Mouse (Mus musculus): ENCODE data around the gene Spaca6. TPM values are rescaled to one million over a fixed set of nuclear protein-coding genes. Genes with fewer than 3 reads are reported as not detected.

Spaca6 gene
- total and polyA plus RNA-seq, 2 experiments: 2.9 to 6.5 TPM

DNA sequence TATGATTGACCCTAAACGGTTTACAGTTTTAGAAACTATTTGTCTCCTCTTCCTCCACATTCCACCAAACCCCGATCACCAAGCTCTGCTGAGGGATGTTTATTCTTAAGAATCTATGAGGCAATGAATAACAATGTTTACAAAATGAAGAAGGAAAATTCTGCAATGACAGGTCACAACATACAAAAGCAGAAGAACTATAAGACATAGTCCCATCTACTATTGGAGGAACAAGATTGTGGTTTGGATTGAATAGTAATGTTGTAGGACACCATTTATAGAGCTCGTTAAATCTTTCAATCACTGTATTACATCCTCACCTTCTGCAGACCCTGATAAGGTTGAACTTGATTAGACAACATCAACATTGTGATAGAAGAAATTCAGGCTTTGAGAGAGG lies 55.7 kb downstream of the Spaca6 start:
- WGBS: 73% methylated on average over 3 of the region's 3 CpGs
- Histone ChIP-seq H3K27ac (replicated peaks; ENCODE audit: insufficient read depth, low read depth, low read length) (no peak overlapping the region), H3K27me3 (ENCODE audit: control insufficient read depth, insufficient read depth, low read length) (no peaks in the 10 kb centered on the region), H3K36me3 (ENCODE audit: control insufficient read depth, insufficient read depth, low read length) (no peaks in the 10 kb centered on the region), H3K4me1 (ENCODE audit: control insufficient read depth, insufficient read depth, low read length) (no peaks in the 10 kb centered on the region), H3K9ac (ENCODE audit: low read depth, low read length) (no peak overlapping the region), H3K4me3 (ENCODE audit: insufficient read depth, low read depth, low read length) (peak overlapping the region; percentile 33; the same call in 1 of the 2 replicates), H3K79me2 (ENCODE audit: control insufficient read depth, insufficient read depth, low read length) (no peaks in the 10 kb centered on the region)
- TF ChIP-seq CTCF (IDR thresholded peaks at IDR 0.05; ENCODE audit: low read depth, low read length) (no peak), POLR2A (IDR thresholded peaks at IDR 0.05; ENCODE audit: extremely low read depth, insufficient read depth, low read length) (no peak)
- no peak for DNase-seq (ENCODE audit: extremely low read depth, low read depth, low spot score)

DNA sequence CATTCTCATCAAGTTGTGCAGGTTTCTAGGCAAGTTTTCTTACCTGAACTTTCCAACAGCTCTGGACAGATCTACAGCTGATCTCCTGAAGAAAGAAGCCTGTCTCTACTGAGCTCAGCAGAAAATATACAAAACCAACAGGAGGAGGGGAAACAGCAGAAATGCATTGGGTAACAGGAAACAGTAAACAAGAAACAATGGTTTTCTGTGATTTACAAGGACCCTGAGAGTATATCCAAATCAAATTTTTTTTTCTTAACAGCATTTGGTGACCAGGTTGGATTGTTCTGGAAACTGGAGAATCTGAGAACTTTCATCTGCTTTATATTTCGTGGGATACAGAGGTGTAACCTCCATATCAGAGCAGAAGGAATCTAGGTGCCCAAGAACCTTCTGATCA lies 56.9 kb downstream of the Spaca6 start, which contains the start of gene Fpr1:
Fpr1 (minus strand) TSS at position 101 of the 400 bp plus-strand sequence.
- no peak for DNase-seq (ENCODE audit: extremely low read depth, low read depth, low spot score)
- peak within 1 kb of the TSS; percentile 46 for H3K4me3 ChIP-seq (ENCODE audit: insufficient read depth, low read depth, low read length)
- H3K79me2 ChIP-seq (ENCODE audit: control insufficient read depth, insufficient read depth, low read length): no peaks in the 10 kb centered on the region
- H3K36me3 ChIP-seq (ENCODE audit: control insufficient read depth, insufficient read depth, low read length): no peaks in the 10 kb centered on the region
- WGBS: 57% methylated on average over 1 of the region's 1 CpGs
- no peak within 1 kb of the TSS for H3K9ac ChIP-seq (ENCODE audit: low read depth, low read length)
- TF ChIP-seq POLR2A (IDR thresholded peaks at IDR 0.05; ENCODE audit: extremely low read depth, insufficient read depth, low read length) (no peak), CTCF (IDR thresholded peaks at IDR 0.05; ENCODE audit: low read depth, low read length) (no peak)
- H3K27me3 ChIP-seq (ENCODE audit: control insufficient read depth, insufficient read depth, low read length): no peaks in the 10 kb centered on the region
- no peak within 1 kb of the TSS for H3K27ac ChIP-seq (replicated peaks; ENCODE audit: insufficient read depth, low read depth, low read length)
- H3K4me1 ChIP-seq (ENCODE audit: control insufficient read depth, insufficient read depth, low read length): no peaks in the 10 kb centered on the region

GRCm38 (mm10) chr17:17887774-17888248 lies 60.9 kb downstream of the Spaca6 start, which contains the start of the genes Fpr2 and Fpr3:
Gene Fpr2, plus strand, starts transcription at chr17:17887824.
Gene Fpr3, plus strand, starts transcription at chr17:17887852.
- no peak within 1 kb of the TSS for H3K9ac ChIP-seq (ENCODE audit: low read depth, low read length)
- H3K4me1 ChIP-seq (ENCODE audit: control insufficient read depth, insufficient read depth, low read length): no peaks in the 10 kb centered on the region
- DNase-seq (ENCODE audit: extremely low read depth, low read depth, low spot score): no peak
- WGBS: 37% methylated on average over 1 of the region's 1 CpGs
- no peak for TF ChIP-seq POLR2A (IDR thresholded peaks at IDR 0.05; ENCODE audit: extremely low read depth, insufficient read depth, low read length)
- TF ChIP-seq CTCF (IDR thresholded peaks at IDR 0.05; ENCODE audit: low read depth, low read length): no peak
- no peak within 1 kb of the TSS for H3K27ac ChIP-seq (replicated peaks; ENCODE audit: insufficient read depth, low read depth, low read length)
- H3K79me2 ChIP-seq (ENCODE audit: control insufficient read depth, insufficient read depth, low read length): no peaks in the 10 kb centered on the region
- no peaks in the 10 kb centered on the region for H3K36me3 ChIP-seq (ENCODE audit: control insufficient read depth, insufficient read depth, low read length)
- H3K27me3 ChIP-seq (ENCODE audit: control insufficient read depth, insufficient read depth, low read length): no peaks in the 10 kb centered on the region
- H3K4me3 ChIP-seq (ENCODE audit: insufficient read depth, low read depth, low read length): no peak within 1 kb of the TSS

DNA sequence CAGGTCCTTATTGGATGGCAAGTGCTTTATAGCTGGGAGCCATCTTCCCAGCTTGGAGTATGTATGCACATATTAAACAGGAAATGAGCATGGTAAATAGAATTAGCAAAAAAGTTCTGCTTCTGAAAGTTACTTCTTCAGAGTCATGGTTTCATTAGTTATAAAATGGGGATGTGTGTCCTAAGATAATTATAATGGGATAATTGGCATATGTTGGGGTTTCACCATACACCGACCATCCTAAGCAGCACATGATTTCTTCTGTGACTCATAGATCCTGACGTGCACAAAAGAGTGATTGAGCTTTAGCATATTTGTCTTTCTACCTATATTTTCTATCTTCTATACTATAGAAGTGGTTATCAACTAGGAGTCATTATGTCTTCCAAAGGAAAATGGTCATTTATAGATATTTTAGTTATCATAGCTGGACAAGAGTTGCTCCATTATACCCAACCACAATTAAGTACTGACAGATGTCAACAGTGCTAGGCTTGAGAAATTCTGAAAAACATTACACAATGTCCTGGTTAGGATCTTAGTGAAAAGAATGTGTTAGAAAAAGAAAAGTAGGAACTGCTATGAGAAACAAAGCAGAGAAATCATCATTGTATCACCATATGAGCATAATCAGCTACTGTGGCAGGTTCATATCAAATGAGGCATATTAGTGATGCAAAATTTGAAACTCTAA lies 62.9 kb downstream of the Spaca6 start:
- Histone ChIP-seq H3K36me3 (ENCODE audit: control insufficient read depth, insufficient read depth, low read length) (no peaks in the 10 kb centered on the region), H3K4me3 (ENCODE audit: insufficient read depth, low read depth, low read length) (no peak overlapping the region), H3K4me1 (ENCODE audit: control insufficient read depth, insufficient read depth, low read length) (no peaks in the 10 kb centered on the region), H3K27me3 (ENCODE audit: control insufficient read depth, insufficient read depth, low read length) (no peaks in the 10 kb centered on the region), H3K27ac (replicated peaks; ENCODE audit: insufficient read depth, low read depth, low read length) (no peak overlapping the region), H3K9ac (ENCODE audit: low read depth, low read length) (no peak overlapping the region), H3K79me2 (ENCODE audit: control insufficient read depth, insufficient read depth, low read length) (no peaks in the 10 kb centered on the region)
- TF ChIP-seq CTCF (IDR thresholded peaks at IDR 0.05; ENCODE audit: low read depth, low read length) (no peak), POLR2A (IDR thresholded peaks at IDR 0.05; ENCODE audit: extremely low read depth, insufficient read depth, low read length) (no peak)
- WGBS: 85% methylated on average over 2 of the region's 2 CpGs
- no peak for DNase-seq (ENCODE audit: extremely low read depth, low read depth, low spot score)

Other genes starting within 250 kb of the Spaca6 start
- gene Lnpep, start 202.1 kb upstream of the Spaca6 start, total RNA-seq (2014; rRNA removed): 35.7 and 37.2 TPM in 2 replicates
- gene Lnpep, start 202.1 kb upstream of the Spaca6 start, polyA plus RNA-seq (2012; rRNA removed): 2.6 and 2.7 TPM in 2 replicates
- gene Vmn2r90, start 123.4 kb upstream of the Spaca6 start, total RNA-seq (2014; rRNA removed): not detected in 2 replicates
- gene Vmn2r90, start 123.4 kb upstream of the Spaca6 start, polyA plus RNA-seq (2012; rRNA removed): not detected in 2 replicates
- not detected in 2 replicates for gene Has1, start 28.0 kb downstream of the Spaca6 start, total RNA-seq (2014; rRNA removed)
- gene Has1, start 28.0 kb downstream of the Spaca6 start, polyA plus RNA-seq (2012; rRNA removed): not detected in 2 replicates
- gene Fpr1, start 56.8 kb downstream of the Spaca6 start, total RNA-seq (2014; rRNA removed): 6.3 and 8.5 TPM in 2 replicates
- 1.9 and 4.7 TPM in 2 replicates for gene Fpr1, start 56.8 kb downstream of the Spaca6 start, polyA plus RNA-seq (2012; rRNA removed)
- gene Fpr2, start 60.7 kb downstream of the Spaca6 start, total RNA-seq (2014; rRNA removed): 2.3 and 2.7 TPM in 2 replicates
- 0.49 and 0.98 TPM in 2 replicates for gene Fpr2, start 60.7 kb downstream of the Spaca6 start, polyA plus RNA-seq (2012; rRNA removed)
- gene Fpr3, start 60.7 kb downstream of the Spaca6 start, total RNA-seq (2014; rRNA removed): not detected in 2 replicates
- gene Fpr3, start 60.7 kb downstream of the Spaca6 start, polyA plus RNA-seq (2012; rRNA removed): not detected in 2 replicates
- not detected in 2 replicates for gene Fpr-rs4, start 194.6 kb downstream of the Spaca6 start, total RNA-seq (2014; rRNA removed)
- not detected in 2 replicates for gene Fpr-rs4, start 194.6 kb downstream of the Spaca6 start, polyA plus RNA-seq (2012; rRNA removed)
- gene Vmn2r124, start 222.3 kb downstream of the Spaca6 start, total RNA-seq (2014; rRNA removed): not detected in 2 replicates
- not detected in 2 replicates for gene Vmn2r124, start 222.3 kb downstream of the Spaca6 start, polyA plus RNA-seq (2012; rRNA removed)

All from liver, adult 2 months (tissue).